Mouse (Mus musculus) spleen, postnatal 14 days (tissue): ENCODE measurements around the gene Lrrk1.
"Not testable (repeated sequence)": the region's sequence is repeated elsewhere in the genome, so short reads cannot be mapped to it uniquely, and the experiment has no call there.

ENCODE experiments used
- DNase-seq, 2 experiments: peaks; one replicate each; pipeline ENCODE4 v3.0.0; 2021 to 2022; ENCODE audit warnings: low spot score in 2 of 2

Gene Lrrk1

DNA sequence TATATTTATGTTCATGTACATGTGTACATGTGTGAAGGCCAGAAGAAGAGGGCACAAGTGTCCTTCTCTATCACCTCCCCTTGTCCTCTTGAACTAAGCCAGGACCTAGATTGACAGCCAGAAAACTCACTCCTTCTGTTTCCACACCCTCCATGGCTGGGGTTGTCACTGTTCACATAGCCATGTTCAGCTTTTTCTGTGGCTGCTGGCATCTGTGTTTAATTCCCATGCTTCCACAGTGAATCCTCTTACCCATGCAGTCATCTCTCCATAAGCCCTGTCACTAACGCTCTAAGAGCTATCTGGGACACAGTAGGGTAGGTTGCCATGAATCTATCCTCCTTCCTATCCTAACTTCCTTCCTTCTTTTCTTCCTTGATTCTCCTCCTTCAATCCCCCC, 192.3 kb downstream of the Lrrk1 start:
- DNase-seq: no peak

DNA sequence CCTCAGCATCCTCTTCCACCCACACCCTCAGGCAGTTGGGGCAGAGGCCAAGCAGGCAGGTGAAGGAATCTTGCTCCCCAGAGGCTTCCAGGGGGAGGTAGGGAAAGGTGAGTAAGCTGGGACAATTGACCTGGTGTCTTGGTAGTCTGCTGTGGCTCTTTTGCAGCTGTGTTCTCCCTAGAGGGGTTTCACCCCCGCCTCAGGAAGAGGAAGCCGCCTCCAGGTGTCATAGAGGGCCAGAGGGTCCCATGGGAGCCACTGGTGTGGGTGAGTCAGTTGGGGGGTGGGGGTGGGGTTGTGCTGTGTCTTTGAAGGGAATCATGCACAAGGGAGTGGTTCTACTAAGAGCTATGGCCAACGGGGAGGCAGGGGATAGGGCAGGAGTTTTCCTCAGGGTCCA, 193.6 kb downstream of the Lrrk1 start:
- DNase-seq: peak; percentile 36 to 57

DNA sequence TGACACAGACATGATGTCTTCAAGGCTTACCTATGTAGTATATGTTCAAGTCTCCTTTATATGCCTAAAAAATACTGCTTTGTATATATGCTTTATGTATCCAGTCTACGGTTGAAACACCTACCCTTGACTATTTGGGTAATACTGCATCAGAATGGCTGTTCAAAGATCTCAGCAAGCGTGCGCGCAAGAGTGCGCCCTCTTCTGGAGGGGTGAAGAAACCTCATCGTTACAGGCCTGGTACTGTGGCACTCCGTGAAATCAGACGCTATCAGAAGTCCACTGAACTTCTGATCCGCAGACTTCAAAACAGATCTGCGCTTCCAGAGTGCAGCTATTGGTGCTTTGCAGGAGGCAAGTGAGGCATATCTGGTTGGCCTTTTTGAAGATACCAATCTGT, 197.8 kb downstream of the Lrrk1 start:
- DNase-seq: not testable (repeated sequence)

DNA sequence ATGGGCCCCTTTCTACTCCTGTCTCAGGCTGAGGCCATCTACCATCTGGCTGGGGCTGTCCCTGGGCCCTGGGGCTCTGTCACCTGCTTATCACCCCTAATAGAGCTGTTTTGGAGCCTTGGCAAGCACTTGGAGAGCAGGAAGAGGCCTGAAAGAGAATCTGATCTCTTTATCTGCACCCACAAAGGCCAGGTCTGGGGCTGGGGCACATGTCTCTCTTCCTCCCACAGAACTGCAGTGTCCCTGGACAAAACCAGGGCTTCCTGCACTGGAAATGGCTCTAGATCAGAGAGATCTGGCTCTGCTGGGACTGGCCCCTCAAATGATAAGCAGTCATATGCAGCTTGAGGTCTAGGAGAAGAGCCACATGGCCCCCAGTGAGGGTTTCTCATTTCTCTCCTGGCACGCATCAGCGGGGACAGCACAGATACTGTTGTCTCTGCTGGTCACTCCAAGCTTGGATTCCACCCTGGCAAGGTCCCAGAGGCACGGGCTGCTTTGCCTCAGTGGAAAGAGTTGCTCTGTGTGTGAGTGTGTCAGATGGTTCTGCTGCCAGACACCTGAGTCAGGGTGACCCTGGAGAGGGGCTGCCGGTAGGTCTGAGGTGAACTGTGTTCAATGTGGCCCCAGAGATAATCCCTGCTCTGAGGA, 200.4 kb downstream of the Lrrk1 start:
- DNase-seq: no peak

DNA sequence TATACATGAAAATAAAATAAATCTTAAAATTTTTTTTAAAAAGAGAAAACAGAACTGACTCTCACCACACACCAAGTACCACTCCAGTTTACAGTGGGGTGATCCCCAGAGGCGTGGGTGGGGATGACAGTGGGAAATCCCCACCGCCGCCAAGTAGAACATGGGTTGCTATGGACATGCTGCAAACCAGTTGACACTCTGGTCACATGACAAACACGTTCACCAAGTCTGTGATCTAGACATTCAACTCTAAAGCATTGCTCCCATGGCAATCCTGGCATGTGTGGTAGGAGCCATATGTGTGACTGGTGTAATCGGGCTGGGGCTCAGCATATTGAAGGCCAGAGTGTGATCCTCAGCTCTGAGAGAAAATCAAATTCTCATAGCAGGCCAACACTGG, 202.8 kb downstream of the Lrrk1 start:
- no peak for DNase-seq

DNA sequence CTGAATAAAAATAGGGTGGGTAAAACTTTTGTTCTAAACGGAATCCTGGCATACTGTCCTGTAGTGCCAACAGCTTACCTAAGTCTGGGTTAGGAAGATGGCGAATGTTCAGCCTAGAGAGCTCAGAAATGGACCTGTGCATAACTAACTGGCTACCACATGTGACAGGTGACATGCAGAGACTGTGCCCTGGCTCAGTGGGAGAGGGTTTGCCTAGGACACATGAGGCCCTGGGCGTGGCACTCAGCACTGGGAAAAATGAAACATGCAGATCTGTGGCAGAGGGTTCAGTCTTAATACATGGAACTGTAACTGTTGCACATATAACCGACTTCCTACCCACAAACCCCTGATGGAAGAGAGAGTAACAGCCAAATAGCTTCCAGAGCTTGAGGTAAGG, 204.1 kb downstream of the Lrrk1 start:
- DNase-seq: no peak

DNA sequence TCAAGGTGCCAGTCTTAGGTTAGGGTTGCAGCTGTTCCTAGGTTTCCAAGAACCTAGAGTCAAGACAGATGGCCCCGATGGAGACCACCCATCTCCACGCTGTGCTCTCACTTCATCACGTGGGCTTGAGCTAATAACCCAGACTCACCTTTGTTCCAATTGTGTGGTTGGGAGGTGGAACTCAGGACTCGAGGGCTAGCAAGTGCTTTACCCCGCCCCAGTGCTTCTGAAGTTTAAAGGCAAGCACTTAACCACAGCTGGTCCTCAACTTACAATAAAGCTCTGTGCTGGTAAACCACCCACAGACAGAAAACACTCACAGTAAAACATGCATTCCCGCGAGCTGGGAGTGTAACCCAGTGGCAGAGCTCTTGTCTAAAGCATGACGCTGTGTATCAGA, 204.7 kb downstream of the Lrrk1 start:
- no peak for DNase-seq

DNA sequence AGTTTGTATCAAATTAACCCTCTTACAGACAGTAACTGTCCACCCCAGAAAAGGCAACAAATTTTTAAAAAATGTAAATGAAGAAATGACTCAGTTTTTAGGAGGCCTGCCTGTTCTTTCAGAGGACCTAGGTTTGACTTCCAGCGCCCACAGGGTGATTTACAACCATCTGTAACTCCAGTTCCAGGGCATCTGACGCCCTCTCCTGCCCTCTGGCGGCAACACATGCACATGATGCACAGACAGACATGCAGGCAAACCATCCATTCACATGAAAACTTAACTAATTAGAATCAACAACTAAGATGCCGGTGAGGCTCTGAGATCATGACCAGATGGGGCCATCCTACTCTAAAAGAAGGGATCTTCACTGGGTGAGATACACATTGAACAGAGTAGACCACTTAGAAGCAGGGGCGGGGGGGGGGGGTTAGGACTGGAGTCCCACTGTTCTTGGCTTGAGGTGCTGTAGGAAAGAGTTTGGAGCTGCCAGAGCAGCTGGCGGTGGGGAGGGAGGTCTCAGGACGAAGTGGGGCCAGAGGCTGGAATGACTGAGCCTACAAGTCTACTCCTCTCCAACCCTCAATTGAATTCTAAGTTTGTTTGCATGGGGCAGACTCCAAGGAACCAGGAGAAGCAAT, 206.0 kb downstream of the Lrrk1 start:
- no peak for DNase-seq

DNA sequence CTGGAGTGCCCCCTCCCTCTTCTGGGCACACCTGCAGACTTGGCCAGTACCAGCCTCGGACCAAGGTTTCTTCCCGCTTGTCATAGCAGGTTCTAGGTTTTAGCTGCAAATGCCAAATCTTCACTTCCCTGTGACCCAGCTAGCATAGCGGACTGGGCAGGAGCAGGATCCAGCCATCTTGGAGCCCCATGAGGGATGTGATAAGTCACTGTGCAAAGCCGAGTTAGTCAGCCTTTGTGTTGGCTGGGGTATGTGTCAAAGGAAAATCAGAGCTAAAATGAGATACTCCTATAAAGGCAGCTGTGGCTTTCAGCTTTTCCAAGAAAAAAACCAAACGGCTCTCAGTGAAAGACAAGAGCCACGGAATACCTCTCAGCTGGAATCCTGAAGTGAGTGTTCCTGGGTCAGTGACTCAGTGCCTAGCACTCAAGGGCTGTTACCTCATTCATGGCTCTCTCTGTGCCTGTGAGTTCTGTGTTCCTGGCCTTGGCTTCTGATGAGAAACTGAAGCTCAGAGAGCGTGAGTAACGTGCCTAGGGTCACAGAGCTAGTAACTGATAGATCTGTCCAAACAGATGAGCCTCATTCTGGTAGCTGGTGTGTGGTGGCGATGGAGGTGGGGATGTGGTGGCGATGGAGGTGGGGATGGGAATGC, 207.3 kb downstream of the Lrrk1 start:
- DNase-seq: no peak

DNA sequence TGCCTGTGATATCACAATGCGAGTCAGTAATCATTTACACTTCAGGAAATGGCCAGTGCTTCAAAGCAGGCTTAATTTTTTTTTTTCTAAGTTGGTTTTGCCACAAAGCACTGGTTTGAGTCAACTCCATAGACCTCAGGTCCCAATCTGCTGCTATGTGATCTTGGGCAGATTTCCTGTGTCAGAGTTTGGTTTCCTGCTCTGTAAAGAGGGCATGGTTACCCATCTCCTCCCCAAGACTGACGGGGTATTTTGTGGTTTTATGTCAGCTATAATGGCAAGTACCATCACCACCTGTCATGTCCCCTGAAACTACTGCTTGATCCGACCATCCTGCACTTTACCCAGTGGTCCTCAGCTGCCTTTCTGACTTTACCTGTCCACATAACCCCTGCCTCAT, 207.9 kb downstream of the Lrrk1 start:
- no peak for DNase-seq

DNA sequence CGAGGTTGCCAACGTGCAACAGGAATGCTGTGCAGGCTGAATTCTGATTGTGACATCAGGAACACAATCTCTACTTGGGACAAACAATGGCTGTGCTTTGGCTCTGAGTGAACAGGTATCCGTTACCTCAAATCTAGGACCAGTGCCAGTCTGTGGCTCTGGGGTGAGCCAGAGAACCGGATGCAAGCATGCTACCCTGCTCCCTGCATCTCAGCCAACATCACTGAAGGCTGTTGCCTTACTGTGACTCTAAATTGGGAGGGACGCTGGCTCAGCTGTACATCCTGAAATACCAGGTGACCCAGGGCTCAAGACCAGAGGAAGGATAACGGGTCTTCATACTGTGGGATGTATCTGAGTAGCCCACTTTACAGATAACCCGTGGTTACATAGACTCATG, 208.4 kb downstream of the Lrrk1 start:
- DNase-seq: no peak

DNA sequence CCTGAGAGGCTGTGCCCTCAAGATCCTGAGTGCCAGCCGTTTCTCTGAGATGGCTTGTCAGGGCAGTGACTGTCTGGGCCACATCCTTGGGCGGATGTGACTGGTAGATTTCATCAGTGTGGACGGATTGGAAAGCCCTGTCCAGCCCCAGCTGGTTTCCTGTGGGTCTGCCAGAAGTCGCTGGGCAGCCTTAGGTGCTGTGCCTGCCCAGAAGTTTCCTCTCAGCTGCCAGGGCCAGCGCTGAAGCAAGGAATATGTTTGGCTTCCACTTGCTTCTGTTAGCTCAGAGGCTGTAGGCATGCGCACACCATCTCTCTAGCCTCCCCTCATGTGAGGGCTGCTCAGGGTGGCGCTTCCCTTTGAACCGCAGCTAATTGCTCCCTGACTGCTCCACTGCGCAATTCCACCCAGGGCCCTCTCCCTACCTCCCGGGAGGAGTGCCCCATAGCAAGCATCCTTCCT, 209.0 kb downstream of the Lrrk1 start:
- DNase-seq: no peak

DNA sequence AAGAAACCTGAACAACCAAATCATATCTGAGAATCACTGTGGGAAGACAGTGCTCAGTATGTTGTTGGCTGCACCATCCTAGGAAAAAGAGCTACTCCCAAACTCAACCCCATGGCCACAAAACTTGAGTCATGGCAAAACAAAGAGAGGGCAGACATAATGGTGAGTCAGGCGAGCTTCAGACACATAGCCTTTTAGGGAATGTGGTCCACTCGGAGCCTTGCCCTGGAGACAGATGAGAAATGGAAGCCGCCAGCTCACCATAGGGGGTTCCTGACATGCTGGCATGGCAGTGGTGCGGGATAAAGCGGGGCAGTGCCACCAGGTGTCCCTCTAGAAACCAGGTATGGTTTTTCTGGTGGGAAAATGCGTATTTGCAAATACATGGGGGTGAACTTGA, 210.0 kb downstream of the Lrrk1 start:
- DNase-seq: no peak

DNA sequence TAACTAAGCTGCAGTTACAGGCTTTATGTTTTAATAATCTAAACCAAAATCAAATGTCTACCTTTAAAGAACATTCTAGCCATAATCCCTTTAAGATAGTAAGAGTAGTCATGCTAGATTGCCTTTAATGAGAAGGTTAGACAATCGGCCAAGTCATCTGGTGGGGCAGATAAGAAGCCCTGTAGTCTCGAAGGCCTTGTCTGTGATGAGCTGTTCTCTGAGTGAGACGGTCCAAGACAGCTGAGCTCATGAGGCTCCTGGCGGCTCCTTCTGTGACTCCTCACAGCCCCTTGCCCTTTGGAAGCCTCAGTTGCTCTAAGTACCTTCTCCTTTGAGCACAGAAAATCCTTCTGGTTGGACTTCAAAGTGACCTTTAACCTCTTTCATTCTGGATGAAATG, 211.2 kb downstream of the Lrrk1 start:
- no peak for DNase-seq
